Mouse (Mus musculus): ENCODE data around the gene Calhm2.

The Calhm2 gene

DNA sequence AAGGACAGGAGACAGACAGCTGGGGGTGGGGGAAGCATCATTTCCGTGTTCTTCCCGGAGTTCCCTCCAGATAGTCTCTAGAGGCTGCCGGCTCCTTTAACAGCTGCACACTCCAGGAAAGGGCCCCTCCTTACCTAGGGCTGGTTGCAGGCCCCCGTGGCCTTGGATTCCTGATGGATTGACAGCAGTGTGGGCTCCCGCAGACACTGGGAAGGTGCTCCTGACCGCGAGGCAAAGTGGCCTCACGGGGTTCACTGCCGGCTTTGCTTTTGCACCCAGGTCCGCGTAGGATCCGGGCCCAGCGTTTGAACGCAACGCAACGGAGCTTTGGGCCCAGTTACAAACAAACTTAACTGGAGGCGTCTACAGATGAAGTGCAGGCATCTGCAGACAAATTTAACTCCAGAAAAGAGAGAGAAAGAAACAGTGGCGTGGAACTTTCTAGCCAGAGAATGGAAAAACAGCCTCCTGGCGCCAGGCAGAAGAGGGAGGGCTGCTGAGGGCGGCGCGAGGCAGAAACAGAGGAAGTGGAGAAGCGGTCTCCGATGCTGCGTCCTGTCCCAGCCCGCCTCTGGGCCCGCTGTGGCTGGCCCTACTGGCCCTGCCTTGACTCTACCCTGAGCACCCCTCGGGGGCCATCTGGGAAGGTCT is at the start of gene Calhm2:
Gene Calhm2 (minus strand): TSS at position 524 of the 651 bp plus-strand sequence.
- DNase-seq: peak; percentile 60 to 64

DNA sequence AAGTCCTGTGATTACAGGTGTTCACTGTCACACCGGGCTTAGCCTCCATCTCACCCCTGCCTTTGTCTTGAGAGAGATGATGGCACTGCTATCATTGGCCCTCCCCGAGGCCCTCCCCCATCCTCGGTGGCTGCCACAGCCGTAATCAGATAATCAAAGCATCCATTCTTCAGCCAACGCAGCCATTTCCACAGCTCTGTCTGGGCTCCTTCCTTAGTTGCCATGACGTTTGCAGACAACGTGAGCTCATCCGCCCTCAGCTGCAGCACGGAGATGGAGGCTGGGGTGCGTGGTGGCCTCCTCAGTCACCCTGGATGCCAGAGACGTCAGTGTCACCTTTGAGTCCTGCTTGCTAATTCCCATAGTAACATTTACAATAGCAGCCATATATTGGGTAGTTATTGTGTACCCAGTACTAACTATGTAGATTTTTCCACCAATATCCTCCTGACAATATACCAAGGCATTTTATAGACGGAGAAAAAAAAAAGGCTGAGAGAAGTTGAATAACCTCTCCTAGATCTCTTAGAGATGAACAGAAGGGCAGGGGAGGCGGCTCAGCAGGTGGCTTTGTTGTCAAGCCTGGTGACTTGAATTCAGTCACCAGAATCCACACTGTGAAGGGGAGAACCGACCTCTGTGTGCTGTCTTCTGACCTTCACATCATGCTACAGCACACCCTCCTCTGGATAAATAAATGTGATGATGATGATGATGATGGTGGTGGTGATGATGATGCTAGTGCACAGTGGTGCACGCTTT is 48.6 kb upstream of the Calhm2 start:
- no peak for DNase-seq

DNA sequence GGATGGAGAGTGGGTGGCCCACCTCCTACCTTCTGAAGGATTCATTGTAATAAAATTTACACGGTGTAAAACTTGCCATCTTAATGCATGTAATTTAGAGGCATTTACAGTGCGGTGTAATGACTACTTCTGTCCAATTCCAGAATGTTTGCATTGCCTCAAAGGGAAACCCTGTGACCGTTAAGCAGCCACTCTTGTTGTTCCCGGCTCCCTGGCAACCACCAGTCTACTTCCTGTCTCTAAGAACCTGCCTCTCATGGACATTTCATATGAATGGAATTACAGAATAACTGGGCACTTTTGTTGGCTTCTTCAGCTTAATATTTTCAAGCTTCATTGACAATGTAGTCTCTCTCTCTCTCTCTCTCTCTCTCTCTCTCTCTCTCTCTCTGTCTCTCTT is 46.6 kb upstream of the Calhm2 start:
- peak; percentile 26 to 43 for DNase-seq

DNA sequence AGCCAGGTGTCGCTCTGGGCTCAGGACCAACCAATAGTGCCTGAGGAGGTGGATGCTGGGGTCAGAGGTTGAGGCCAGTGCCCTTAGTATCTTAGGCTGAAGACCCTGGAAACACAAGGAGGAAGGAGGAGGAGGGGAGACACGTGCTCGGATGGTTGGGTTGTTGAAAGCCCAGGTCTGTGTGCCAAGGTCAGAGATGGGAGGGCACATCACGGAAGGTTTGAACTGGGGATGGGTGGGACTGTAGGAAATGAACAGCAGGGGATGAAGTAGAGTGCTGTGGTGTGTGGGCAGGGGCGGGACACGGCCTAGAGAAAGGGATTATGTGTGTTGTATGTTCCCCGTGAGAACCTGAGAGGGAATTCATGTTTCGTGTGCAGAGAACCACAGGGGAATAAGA is 46.1 kb upstream of the Calhm2 start:
- DNase-seq: no peak

DNA sequence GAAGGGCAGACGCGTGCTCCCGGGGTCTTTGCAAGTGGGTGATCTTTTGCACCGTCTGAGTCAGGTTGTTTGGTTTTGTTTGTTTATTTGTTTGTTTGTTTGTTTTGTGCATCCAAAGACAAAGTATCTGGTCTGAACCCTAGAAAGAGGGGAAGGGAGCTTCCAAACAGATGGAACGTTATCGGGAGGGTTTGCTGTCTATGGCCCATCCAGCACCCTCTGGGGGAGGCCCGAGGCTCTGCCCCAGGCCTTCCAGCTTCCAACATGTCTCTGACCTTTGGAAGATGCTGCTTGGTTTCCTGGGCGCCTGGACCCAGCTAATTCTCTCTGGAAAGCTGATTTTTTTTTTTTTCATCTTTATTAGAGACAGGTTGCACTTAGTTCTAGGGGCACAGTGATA is 41.9 kb upstream of the Calhm2 start:
- no peak for DNase-seq

DNA sequence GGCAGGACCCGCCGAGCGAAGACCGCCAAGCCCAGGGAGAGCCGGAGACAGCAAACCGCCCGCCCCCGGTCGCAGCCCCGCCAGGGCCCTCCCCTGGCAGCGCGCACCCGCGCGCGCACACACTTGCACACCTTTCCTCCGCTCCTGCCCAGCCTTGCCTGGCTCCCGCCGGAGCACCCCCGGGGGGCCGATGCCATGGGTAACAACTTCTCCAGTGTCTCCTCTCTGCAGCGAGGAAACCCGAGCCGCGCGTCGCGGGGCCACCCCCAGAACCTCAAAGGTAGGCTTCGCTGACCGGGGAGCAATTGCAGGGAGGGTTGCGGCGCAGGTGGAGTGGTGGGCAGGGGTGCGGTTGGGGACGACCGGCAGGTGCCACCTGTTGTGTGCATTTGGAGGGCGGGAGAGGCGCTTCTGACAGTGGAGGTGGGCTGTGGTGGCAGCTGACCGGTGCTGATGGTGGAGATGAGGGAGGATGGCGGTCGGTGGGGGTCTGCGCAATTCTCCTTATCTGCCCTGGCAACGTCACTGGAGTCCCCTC is 41.2 kb upstream of the Calhm2 start:
- peak in 1 of 2 experiments; percentile 36 for DNase-seq

DNA sequence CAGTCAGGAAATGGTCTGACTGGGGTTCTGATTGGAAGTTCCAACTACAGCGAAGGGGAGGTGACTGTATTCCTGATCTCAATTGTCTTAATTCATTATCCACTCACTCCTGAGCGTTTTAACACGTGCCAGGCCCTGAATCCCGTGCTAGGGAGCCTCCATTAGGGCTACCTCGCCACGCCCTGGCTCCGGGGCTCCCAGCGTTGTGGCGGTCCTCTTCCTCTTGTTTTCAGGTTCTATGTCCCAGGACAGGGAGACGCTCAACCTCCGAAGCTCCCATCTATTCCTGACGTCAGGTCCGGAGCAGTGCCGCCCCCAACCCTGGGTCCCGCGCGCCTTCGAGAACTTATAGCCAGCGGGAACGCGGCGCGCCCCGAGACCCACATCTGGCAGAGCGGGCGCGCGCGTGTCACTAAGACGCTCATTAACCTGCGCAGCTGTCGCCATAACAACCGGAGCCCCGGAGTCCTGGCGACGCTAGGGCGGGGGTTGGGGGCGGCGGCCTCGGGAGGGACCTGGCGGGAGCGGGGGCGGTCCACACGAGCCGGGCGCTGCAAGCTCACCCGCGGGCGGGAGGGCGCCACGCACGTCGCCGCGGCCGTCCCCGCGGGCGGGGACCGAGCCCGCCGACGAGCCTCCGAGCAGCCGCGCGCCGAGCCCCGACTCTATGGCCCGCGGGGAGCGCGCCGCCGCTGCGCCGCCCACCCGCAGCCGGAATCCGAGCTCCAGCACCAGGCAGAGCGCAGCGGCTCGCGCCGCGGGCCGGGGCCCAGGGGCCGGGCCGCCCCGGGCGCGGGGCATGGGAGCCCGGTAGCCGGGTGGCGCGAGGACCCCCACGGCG is 40.6 kb upstream of the Calhm2 start, which contains the start of gene Neurl1a:
Gene Neurl1a (plus strand): TSS at position 390 of the 841 bp plus-strand sequence.
- DNase-seq: peak; percentile 47 to 68

DNA sequence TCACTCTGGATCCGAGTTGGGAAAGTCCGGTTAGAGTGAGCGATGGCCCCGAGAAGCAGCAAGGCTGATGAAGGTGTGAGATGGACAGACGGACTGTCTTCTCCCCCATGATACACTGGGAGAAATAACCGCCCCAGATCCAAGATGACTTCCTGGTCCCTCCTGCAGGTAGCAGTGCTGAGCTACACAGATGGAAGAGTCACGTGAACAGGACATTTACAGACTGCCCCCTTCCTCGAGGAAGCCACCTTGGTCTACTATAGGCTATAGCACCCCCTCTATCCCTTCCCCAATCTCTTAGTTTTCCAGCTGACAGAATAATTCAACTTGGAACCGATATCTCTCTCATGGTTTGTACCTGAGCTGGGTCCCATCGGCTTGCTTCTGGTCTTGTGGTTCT is 39.9 kb upstream of the Calhm2 start:
- DNase-seq: peak in 1 of 2 experiments; percentile 29

DNA sequence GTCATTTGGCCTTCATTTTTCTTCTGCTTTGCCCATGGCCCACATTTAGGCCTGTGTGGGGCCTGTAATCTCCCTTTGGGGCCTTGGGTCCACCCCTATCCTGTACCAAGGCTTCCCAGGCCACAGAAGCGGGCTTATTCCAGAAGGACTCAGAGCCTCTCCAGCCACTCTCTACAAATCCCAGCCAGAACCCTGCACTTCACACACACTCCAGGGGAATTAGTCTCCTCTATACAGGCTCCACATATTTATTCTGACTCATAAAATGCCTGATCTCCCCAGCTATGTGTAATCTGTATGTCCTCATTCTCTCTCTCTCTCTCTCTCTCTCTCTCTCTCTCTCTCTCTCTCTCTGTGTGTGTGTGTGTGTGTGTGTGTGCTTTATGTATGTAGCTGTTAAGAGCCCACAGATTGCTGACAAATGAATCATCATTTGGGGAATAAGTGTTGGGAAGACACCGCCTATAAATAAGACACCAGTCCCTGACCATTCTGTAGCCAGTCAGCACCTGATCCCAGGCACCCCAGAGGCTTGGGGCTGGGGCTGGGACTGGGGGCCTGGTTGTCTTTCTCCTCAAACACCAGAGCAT is 38.9 kb upstream of the Calhm2 start:
- no peak for DNase-seq

DNA sequence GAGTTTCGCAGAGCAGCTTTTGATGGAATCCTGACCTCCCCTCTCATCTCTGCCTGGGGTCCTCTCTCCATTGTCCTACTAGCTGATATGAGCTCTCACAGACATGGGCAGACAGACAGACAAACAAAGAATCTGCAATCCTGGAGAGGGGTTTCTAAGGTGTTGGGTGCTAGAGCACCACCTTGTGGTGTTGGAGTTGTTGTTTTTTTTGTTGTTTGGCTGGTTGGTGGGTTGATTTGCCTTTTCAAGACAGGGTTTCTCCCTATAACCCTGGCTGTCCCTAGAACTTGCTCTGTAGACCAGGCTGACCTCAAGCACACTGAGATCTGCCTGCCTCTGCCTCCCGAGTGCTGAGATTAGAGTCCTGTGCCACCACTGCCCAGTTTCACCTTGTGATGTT is 37.4 kb upstream of the Calhm2 start:
- DNase-seq: no peak

DNA sequence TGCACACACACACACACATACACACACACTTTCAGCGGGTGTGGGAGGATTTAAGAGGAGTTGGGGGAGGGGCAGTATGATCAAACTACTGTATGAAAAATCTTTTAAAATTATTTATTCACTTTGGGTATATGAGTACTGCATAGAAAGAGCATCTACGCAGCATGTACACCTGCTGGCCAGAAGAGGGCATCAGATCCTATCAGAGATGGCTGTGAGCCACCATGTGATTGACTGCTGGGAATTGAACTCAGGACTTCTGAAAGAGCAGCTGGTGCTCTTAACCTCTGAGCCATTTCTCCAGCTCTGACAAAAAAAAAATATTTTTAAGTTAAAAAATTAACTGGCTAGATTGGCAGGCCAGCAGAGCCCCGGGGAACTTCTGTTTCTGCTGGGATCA is 36.4 kb upstream of the Calhm2 start:
- peak in 1 of 2 experiments; percentile 17 for DNase-seq

DNA sequence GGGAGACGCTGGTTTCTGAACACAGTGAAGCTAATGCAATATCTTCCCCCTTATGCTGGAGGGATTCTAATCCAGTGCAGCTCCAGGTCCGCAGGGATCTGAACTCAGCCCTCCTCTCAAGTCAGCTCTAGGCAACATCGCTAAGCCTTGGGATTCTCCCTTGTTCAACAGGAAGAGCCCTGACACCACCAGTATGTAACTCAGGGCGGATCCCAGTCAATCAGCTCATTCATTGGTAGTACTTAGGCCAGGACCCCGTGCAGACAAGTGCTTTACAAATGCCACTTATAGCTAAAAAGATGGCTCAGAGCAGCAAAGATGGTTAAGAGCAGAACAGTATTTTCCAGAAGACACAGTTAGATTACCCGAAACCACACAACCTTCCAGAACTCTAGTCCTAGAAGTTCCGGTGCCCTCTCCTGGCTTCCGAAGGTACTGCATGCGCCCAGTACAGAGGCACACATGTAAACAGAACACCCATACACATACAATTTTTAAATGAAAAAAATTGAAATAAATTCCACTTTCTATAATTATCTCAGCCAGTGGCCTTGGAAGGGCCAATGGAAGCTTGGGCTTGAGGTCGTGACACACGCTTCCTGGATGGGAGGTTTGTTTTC is 30.8 kb upstream of the Calhm2 start:
- DNase-seq: peak; percentile 79

DNA sequence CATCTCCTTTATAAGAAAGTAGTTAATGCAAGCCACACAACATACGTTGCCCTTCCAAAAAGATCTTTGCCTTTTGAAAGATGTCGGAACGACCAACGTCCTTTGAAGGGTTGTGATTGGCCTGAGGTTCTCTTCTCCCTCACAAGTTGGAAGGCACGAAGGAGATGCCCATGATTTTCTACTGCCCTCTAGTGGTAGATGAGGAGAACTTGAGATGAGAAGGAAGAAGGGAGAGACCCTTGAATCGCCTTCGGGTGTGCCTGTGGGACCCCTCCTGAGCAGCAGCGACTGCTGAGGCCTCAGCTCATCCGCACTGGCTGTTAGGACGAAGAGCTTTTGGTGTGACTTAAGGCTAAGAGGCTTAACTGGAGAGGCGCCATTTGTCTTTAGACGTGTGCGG is 30.1 kb upstream of the Calhm2 start:
- peak in 1 of 2 experiments; percentile 28 for DNase-seq

DNA sequence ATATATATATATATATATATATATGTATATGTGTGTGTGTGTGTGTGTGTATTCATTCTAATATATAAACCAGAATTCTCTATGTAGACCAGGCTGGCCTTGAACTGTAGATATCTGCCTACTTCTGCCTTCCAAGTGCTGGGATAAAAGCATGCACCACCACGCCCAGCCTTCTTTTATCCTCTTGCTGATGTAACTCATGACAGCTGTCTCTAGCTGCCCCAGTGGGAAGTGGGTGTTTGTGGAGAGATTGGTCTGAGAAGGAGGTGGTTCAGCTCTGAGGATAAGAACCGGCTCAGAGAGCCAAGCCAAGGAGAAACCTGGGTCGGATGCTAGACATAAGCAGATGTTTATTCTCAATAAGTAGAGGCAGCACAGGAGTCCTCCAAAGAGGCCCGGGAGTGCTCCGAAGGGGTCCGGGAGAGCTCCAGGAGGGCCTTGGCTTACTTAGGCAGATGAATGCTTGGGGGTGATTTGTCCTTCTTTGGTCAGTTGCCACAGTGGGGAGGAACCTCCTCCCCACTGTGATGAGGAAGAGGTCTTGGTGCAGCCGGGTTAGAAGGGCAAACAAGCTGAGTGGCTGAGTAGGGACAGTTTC is 29.6 kb upstream of the Calhm2 start:
- DNase-seq: no peak

DNA sequence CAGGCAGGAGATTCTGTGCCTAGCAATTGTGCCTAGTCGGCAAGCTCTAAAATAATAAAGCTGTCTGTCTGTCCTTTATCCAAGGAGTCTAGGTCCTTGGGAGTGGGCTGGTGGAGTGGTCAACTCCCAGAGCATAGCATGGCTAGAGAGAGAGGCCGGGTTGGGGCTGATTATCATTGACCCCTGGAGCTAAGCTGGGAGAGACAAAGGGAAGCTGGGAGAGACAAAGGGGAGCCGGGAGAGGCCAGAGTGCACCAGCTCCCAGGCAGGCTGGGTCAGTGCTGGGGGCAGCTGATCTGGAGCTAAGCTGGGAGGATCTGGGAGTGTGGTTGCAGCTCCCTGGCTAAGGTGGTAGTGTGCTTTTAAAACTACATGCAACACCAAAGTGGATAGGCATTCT is 28.7 kb upstream of the Calhm2 start:
- DNase-seq: no peak

DNA sequence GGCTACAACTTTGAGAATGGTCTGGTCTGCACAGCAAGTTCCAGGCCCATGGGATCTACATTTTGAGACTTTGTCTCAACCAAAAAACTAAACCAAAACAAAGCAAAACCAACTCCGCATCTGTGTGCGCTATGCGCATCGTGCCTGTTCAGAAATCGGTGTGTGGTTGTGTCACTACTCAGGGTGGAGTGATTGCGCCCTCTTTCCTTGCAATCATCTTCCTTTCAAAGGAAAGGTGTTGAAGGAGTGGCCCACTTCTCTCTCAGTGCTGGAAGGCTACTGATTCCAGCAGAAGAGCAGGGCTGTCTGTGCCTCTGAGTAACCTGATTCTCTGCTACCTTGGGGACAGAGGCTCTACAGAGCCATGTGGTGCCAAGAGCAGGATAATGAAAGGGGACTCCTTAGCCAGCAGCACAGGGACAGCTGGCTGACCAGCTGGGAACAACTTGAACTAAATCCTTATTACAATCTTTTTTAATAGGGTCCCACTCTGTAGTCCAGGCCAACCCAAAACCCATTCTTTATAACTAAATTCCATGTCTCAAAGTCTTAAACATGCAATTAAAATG is 25.2 kb upstream of the Calhm2 start:
- DNase-seq: no peak

DNA sequence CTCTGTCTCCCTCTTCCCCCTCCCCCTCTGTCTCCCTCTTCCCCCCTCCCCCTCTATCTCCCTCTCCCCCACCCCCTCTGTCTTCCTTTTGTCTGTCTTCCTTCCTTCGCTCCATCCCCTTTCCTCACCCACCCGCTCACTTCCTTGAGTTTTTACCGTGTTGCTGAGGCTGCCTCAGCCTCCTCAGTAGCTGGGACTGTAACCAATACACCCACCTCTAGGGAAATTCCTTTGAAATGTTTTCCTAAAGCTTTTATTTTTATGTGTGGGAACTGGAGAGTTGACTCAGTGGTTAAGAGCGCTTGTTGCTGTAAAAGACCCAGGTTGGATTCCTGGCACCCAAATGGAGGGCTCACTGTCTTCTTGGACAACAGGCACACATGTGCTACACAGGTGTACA is 23.6 kb upstream of the Calhm2 start:
- no peak for DNase-seq

DNA sequence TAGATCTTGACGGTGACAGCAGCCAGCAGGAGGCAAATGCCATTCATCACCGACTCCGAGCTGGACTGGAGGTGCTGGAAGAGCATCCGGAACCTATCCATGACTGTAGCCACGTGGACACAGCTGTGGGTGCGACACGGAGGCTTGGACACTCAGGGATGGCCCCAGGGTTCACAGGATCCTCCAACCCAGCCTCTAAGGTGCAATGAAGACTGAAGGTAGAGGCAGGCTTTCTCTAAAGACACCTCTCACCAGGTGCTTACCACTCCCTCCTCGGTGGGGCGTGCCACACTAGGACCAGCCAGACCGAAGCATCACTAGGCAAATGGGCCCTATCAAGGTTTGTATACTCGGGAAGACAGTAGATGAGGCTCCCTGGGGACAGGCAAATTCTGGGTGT is 19.6 kb upstream of the Calhm2 start, which contains the start of gene Calhm3:
Gene Calhm3 (minus strand): TSS at position 101 of the 400 bp plus-strand sequence.
- DNase-seq: no peak

DNA sequence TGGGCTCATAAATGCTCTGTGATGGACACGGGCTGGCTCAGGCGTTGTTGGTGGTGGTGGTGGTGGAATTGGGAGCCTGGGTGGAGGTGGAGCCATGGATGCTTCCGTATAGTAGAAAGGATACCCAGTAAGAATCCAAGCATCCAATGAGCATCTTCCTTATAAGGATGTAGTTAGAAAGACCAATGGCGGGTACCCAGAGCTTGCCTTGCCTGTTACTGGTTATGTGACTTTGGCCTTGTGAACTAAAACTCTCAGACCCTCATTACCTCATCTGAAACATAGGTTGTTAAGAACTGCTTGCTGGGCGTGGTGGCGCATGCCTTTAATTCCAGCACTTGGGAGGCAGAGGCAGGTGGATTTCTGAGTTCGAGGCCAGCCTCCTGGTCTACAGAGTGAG is 15.7 kb upstream of the Calhm2 start:
- no peak for DNase-seq

DNA sequence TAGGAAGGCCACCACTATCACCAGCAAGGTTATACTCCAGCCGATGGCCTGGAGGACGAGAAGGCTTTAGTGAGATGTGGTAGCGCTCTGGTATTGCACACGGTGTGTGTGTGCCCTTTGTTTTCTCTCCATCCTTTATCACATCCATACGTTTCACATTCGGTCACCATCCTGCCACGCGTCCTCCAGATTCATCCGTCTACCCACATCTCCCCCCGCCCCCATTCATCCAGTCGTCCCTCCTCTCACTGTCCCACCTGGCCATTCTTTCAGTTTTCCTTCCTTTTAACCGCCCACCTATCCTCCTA is 13.9 kb upstream of the Calhm2 start:
- DNase-seq: no peak

DNA sequence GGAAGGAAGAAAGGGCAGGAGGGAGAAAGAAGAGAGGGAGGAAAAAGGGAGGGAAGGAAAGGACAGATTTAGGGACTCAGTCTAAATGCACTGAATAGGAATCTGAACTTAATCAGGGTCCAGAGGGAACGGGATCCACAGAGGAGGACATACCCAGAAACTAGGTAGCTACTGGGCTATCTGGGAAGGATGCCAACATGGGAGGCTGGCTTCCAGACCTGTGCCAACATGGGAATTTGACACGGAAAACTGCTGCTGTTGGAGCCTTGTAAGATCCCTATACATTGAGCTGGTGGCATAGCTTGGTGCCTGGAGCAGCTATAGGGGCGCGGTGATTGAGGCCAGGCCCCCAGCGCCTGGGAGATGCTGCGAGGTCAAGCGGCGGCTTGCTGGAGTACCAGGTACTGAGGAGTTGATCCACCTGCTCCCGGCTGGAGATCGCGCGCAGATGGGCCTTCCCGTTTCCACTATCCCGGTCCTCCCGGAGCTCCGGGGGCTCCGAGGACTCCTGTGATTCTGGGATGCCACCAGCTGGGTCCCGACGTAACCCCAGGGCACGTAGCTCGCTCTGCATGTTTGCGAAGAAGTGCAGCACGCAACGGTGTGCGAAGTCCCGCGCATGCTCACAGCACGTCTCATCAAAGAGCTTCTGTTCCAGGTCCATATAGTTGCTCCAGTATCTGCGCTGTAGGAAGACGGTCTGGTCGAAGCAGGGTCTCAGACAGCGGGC is 13.4 kb upstream of the Calhm2 start:
- DNase-seq: no peak

Data from lung, adult 18-20 months (tissue).